Mouse (Mus musculus) heart, embryonic 12.5 days (tissue): ENCODE results near the gene Chadl. TPM values are rescaled to one million over a fixed set of nuclear protein-coding genes. Genes with fewer than 3 reads are reported as not detected.

Experiments used
- ATAC-seq: fragments of 200-750 bp; cut with Nextera tagmentation; 2 replicates; pipeline ENCODE4 v1.8.0; 2017; ENCODE audit warnings: moderate TSS enrichment, moderate library complexity; ENCODE audit not compliant: insufficient number of reproducible peaks, low FRiP score
- H3K27ac ChIP-seq: fragments of 300-500 bp; sonication (generic); 2 replicates; pipeline ENCODE4 v1.5.1; 2016; ENCODE audit warnings: mild to moderate bottlenecking, moderate library complexity; ENCODE audit not compliant: poor library complexity, severe bottlenecking
- H3K27me3 ChIP-seq: fragments of 300-500 bp; sonication (generic); replicated peaks from 2 replicates; pipeline ENCODE4 v1.6.1; 2016; ENCODE audit warnings: mild to moderate bottlenecking, moderate library complexity
- H3K36me3 ChIP-seq: fragments of 300-500 bp; sonication (generic); 2 replicates; pipeline ENCODE4 v1.6.1; 2016; ENCODE audit warnings: mild to moderate bottlenecking, moderate library complexity
- H3K4me1 ChIP-seq: fragments of 300-500 bp; sonication (generic); replicated peaks from 2 replicates; pipeline ENCODE4 v1.6.1; 2016; ENCODE audit warnings: mild to moderate bottlenecking
- H3K4me2 ChIP-seq: fragments of 300-500 bp; sonication (generic); 2 replicates; pipeline ENCODE4 v1.6.1; 2016; ENCODE audit warnings: mild to moderate bottlenecking, moderate library complexity
- H3K4me3 ChIP-seq: fragments of 300-500 bp; sonication (generic); 2 replicates; pipeline ENCODE4 v1.5.1; 2016; ENCODE audit warnings: mild to moderate bottlenecking
- H3K9ac ChIP-seq: fragments of 300-500 bp; sonication (generic); 2 replicates; pipeline ENCODE4 v1.6.1; 2016; ENCODE audit warnings: mild to moderate bottlenecking, moderate library complexity
- H3K9me3 ChIP-seq: fragments of 300-500 bp; sonication (generic); replicated peaks from 2 replicates; pipeline ENCODE4 v1.6.1; 2016; ENCODE audit warnings: mild to moderate bottlenecking, moderate library complexity
- WGBS: fragments of 180-500 bp; shearing (Covaris S2); methylation state at CpG from one replicate; pipeline ENCODE4 v1.1.7; 2016; 5-methylcytosine and 5-hydroxymethylcytosine counted together
- polyA plus RNA-seq: library from polyadenylated mRNA; unstranded; fragments of >200 nt; fragmentation: Nextera tagmentation; extraction: Ambion mirVana; gene quantifications from 2 replicates; pipeline ENCODE4 v1.2.1, GENCODE M21; 2016

Gene Chadl
- polyA plus RNA-seq, 1 experiment from 2014 or later, result 0.75 TPM

- no peak for ATAC-seq
- Histone ChIP-seq H3K9ac (no peak overlapping the region), H3K4me1 (0 out of 2 replicates have a peak, but pooled peaks cover 3% of the 10 kb centered on the region), H3K27ac (no peak overlapping the region), H3K27me3 (peaks cover 23% of the 10 kb centered on the region), H3K4me2 (no peak overlapping the region), H3K36me3 (peaks cover 26% of the 10 kb centered on the region), H3K4me3 (no peak overlapping the region), H3K9me3 (0 out of 2 replicates have a peak, but pooled peaks cover 4% of the 10 kb centered on the region)
- 70% methylated on average over 2 of the region's 2 CpGs for WGBS
Measured at GRCm38 (mm10) chr15:81700161-81700560, 3.1 kb upstream of the Chadl start.

- no peak for ATAC-seq
- Histone ChIP-seq H3K4me2 (no peak overlapping the region), H3K36me3 (peaks cover 10% of the 10 kb centered on the region), H3K9me3 (0 out of 2 replicates have a peak, but pooled peaks cover 4% of the 10 kb centered on the region), H3K27ac (no peak overlapping the region), H3K4me1 (peaks cover 11% of the 10 kb centered on the region), H3K27me3 (peaks cover 37% of the 10 kb centered on the region), H3K4me3 (no peak overlapping the region), H3K9ac (no peak overlapping the region)
- 69% methylated on average over 2 of the region's 2 CpGs for WGBS
Measured at GRCm38 (mm10) chr15:81698532-81698931, 1.4 kb upstream of the Chadl start.

GRCm38 (mm10) chr15:81697847-81698246 lies 760 bp upstream of the Chadl start:
- Histone ChIP-seq H3K4me2 (no peak overlapping the region), H3K9ac (no peak overlapping the region), H3K27me3 (peaks cover 44% of the 10 kb centered on the region), H3K36me3 (peaks cover 3% of the 10 kb centered on the region), H3K9me3 (0 out of 2 replicates have a peak, but pooled peaks cover 4% of the 10 kb centered on the region), H3K4me3 (no peak overlapping the region), H3K27ac (no peak overlapping the region), H3K4me1 (peaks cover 17% of the 10 kb centered on the region)
- ATAC-seq, result no peak
- 46% methylated on average over 3 of the region's 3 CpGs for WGBS

GRCm38 (mm10) chr15:81694891-81695290 lies 2.2 kb downstream of the Chadl start:
- Histone ChIP-seq H3K4me2 (peak overlapping the region; percentile 86), H3K4me3 (peak overlapping the region; percentile 58), H3K9me3 (no peaks in the 10 kb centered on the region), H3K4me1 (peaks cover 18% of the 10 kb centered on the region), H3K36me3 (no peaks in the 10 kb centered on the region), H3K9ac (peak overlapping the region; percentile 77), H3K27ac (no peak overlapping the region), H3K27me3 (peaks cover 60% of the 10 kb centered on the region)
- 16% methylated on average over 19 of the region's 19 CpGs for WGBS
- ATAC-seq, result no peak

GRCm38 (mm10) chr15:81693967-81694881 lies 2.9 kb downstream of the Chadl start:
- no peaks in the 10 kb centered on the region for H3K9me3 ChIP-seq
- under 1% methylated on average over 102 of the region's 107 CpGs for WGBS
- H3K4me1 ChIP-seq, result peaks cover 18% of the 10 kb centered on the region
- no peaks in the 10 kb centered on the region for H3K36me3 ChIP-seq
- H3K4me3 ChIP-seq, result peak overlapping the region; percentile 58
- peaks cover 60% of the 10 kb centered on the region for H3K27me3 ChIP-seq
- H3K9ac ChIP-seq, result peak overlapping the region; percentile 77
- H3K4me2 ChIP-seq, result peak overlapping the region; percentile 86
- no peak overlapping the region for H3K27ac ChIP-seq
- peak; percentile 79 for ATAC-seq

GRCm38 (mm10) chr15:81693366-81693966 lies 3.6 kb downstream of the Chadl start:
- peak overlapping the region; percentile 58 for H3K4me3 ChIP-seq
- H3K9ac ChIP-seq, result peak overlapping the region; percentile 77
- no peak overlapping the region for H3K27ac ChIP-seq
- no peaks in the 10 kb centered on the region for H3K9me3 ChIP-seq
- peak overlapping the region; percentile 86 for H3K4me2 ChIP-seq
- peaks cover 18% of the 10 kb centered on the region for H3K4me1 ChIP-seq
- ATAC-seq, result no peak
- 5% methylated on average over 41 of the region's 41 CpGs for WGBS
- 0 out of 2 replicates have a peak, but pooled peaks cover 2% of the 10 kb centered on the region for H3K36me3 ChIP-seq
- peaks cover 60% of the 10 kb centered on the region for H3K27me3 ChIP-seq

GRCm38 (mm10) chr15:81680301-81680805 lies 16.7 kb downstream of the Chadl start:
- Histone ChIP-seq H3K36me3 (peaks cover 83% of the 10 kb centered on the region), H3K4me3 (no peak overlapping the region), H3K4me2 (no peak overlapping the region), H3K4me1 (no peaks in the 10 kb centered on the region; the same call in 1 of the 2 replicates), H3K27me3 (no peaks in the 10 kb centered on the region), H3K9me3 (no peaks in the 10 kb centered on the region), H3K27ac (no peak overlapping the region), H3K9ac (no peak overlapping the region)
- ATAC-seq, result no peak
- 93% methylated on average over 4 of the region's 4 CpGs for WGBS

- Histone ChIP-seq H3K9ac (no peak overlapping the region), H3K27ac (peak overlapping the region; percentile 66), H3K27me3 (no peaks in the 10 kb centered on the region), H3K9me3 (no peaks in the 10 kb centered on the region), H3K4me1 (no peaks in the 10 kb centered on the region; the same call in 1 of the 2 replicates), H3K4me2 (no peak overlapping the region), H3K36me3 (peaks cover 63% of the 10 kb centered on the region), H3K4me3 (no peak overlapping the region)
- ATAC-seq, result peak; percentile 53
- 63% methylated on average over 3 of the region's 3 CpGs for WGBS
Measured at GRCm38 (mm10) chr15:81676637-81677036, 20.4 kb downstream of the Chadl start.

- no peak overlapping the region for H3K27ac ChIP-seq
- H3K9ac ChIP-seq, result no peak overlapping the region
- WGBS, result 73% methylated on average over 4 of the region's 4 CpGs
- no peak overlapping the region for H3K4me2 ChIP-seq
- no peaks in the 10 kb centered on the region for H3K9me3 ChIP-seq
- no peak for ATAC-seq
- H3K27me3 ChIP-seq, result no peaks in the 10 kb centered on the region
- no peaks in the 10 kb centered on the region for H3K4me1 ChIP-seq
- H3K36me3 ChIP-seq, result peaks cover 55% of the 10 kb centered on the region
- H3K4me3 ChIP-seq, result no peak overlapping the region
Measured at GRCm38 (mm10) chr15:81670231-81670640, 26.9 kb downstream of the Chadl start.

GRCm38 (mm10) chr15:81666957-81667356 lies 30.1 kb downstream of the Chadl start:
- Histone ChIP-seq H3K36me3 (peaks cover 39% of the 10 kb centered on the region), H3K27me3 (no peaks in the 10 kb centered on the region), H3K4me2 (no peak overlapping the region), H3K4me3 (no peak overlapping the region), H3K9me3 (no peaks in the 10 kb centered on the region), H3K27ac (no peak overlapping the region), H3K9ac (no peak overlapping the region), H3K4me1 (peaks cover 7% of the 10 kb centered on the region)
- ATAC-seq, result no peak
- 86% methylated on average over 10 of the region's 10 CpGs for WGBS
